Mouse (Mus musculus): ENCODE measurements at regions not wholly inside any gene's neighbourhood (a gene's known extent, or its start where the extent isn't known, plus 50 kb on each side); places are given as distances from the start of the nearest gene placed in this dataset.
A peak's percentile ranks its signal among the peaks of the same experiment; 100 is the strongest.

- DNase-seq (ENCODE audit: extremely low spot score): no peak
Observed at GRCm38 (mm10) chr10:111824820-111825219, 147.6 kb upstream of the Krr1 start.

- DNase-seq (ENCODE audit: extremely low spot score): no peak
Observed at GRCm38 (mm10) chr10:111826033-111826754, 146.3 kb upstream of the Krr1 start.

GRCm38 (mm10) chr10:111827246-111827645 is 145.2 kb upstream of the Krr1 start:
- no peak for DNase-seq (ENCODE audit: extremely low spot score)

GRCm38 (mm10) chr10:111827930-111828329 is 144.5 kb upstream of the Krr1 start:
- no peak for DNase-seq (ENCODE audit: extremely low spot score)

- DNase-seq (ENCODE audit: extremely low spot score): no peak
Observed at GRCm38 (mm10) chr10:111828610-111829009, 143.9 kb upstream of the Krr1 start.

GRCm38 (mm10) chr10:111829291-111829690 is 143.2 kb upstream of the Krr1 start:
- no peak for DNase-seq (ENCODE audit: extremely low spot score)

GRCm38 (mm10) chr10:111831105-111831504 is 141.4 kb upstream of the Krr1 start:
- no peak for DNase-seq (ENCODE audit: extremely low spot score)

- DNase-seq (ENCODE audit: extremely low spot score): no peak
Observed at GRCm38 (mm10) chr10:111833611-111834010, 138.9 kb upstream of the Krr1 start.

GRCm38 (mm10) chr10:111834280-111834679 is 138.2 kb upstream of the Krr1 start:
- DNase-seq (ENCODE audit: extremely low spot score): no peak

GRCm38 (mm10) chr10:111834925-111835823 is 137.3 kb upstream of the Krr1 start:
- DNase-seq (ENCODE audit: extremely low spot score): peak; percentile 38

GRCm38 (mm10) chr10:111836191-111836590 is 136.3 kb upstream of the Krr1 start:
- DNase-seq (ENCODE audit: extremely low spot score): no peak

- no peak for DNase-seq (ENCODE audit: extremely low spot score)
Observed at GRCm38 (mm10) chr10:111836802-111837201, 135.7 kb upstream of the Krr1 start.

- DNase-seq (ENCODE audit: extremely low spot score): peak; percentile 43
Observed at GRCm38 (mm10) chr10:111842321-111842775, 130.1 kb upstream of the Krr1 start.

- no peak for DNase-seq (ENCODE audit: extremely low spot score)
Observed at GRCm38 (mm10) chr10:111842896-111843295, 129.6 kb upstream of the Krr1 start.

- DNase-seq (ENCODE audit: extremely low spot score): no peak
Observed at GRCm38 (mm10) chr10:111843301-111843700, 129.2 kb upstream of the Krr1 start.

- DNase-seq (ENCODE audit: extremely low spot score): no peak
Observed at GRCm38 (mm10) chr10:111844144-111844543, 128.3 kb upstream of the Krr1 start.

GRCm38 (mm10) chr10:111845946-111846345 is 126.5 kb upstream of the Krr1 start:
- no peak for DNase-seq (ENCODE audit: extremely low spot score)

- no peak for DNase-seq (ENCODE audit: extremely low spot score)
Observed at GRCm38 (mm10) chr10:111854254-111854653, 118.2 kb upstream of the Krr1 start.

GRCm38 (mm10) chr10:111855496-111855895 is 117.0 kb upstream of the Krr1 start:
- DNase-seq (ENCODE audit: extremely low spot score): no peak

- no peak for DNase-seq (ENCODE audit: extremely low spot score)
Observed at GRCm38 (mm10) chr10:111858403-111858802, 114.1 kb upstream of the Krr1 start.

GRCm38 (mm10) chr10:111865286-111865830 is 107.1 kb upstream of the Krr1 start:
- DNase-seq (ENCODE audit: extremely low spot score): no peak

- DNase-seq (ENCODE audit: extremely low spot score): peak; percentile 37
Observed at GRCm38 (mm10) chr10:111867102-111867501, 105.4 kb upstream of the Krr1 start.
